In genomic region chr17:49272661-49273448, GRCm38 (mm10) we compare ENCODE assay signal across 19 mouse cellular contexts.
DNase-seq lines count a peak whose midpoint lies in the region; ATAC-seq lines count a peak whose summit lies in the region.
"Had no signal": no experiment of that assay in that cellular context is flagged by ENCODE, and none has a peak within 500 bp of the region (broad histone marks: within the 10 kb centered on the region; RNA-seq: fewer than 3 reads in every experiment).

No protein-coding gene starts in this region.

- DNase-seq in cerebellum, postnatal 10 days, result peak; percentile 73
- no peak for DNase-seq in cerebellum, adult 11 months
- no peak for DNase-seq in kidney, adult 11 months
- DNase-seq in adrenal gland, adult 8-10 months, result peak; percentile 14
- peak; percentile 26 for DNase-seq in embryonic facial prominence, embryonic 14.5 days (ENCODE audit: low spot score)
- DNase-seq in right cerebral cortex, postnatal 14 days, result no peak
- DNase-seq in right cerebral cortex, adult 18-20 months, result no peak
- DNase-seq: cerebellum, adult 8-10 months; embryo, embryonic 11 days; gastrocnemius, postnatal 14 days; thymus, postnatal 25 days had no signal

- H3K4me1 ChIP-seq in kidney, embryonic 15.5 days, result peaks cover 14% of the 10 kb centered on the region
- H3K4me1 ChIP-seq in embryonic facial prominence, embryonic 14.5 days (ENCODE audit: control insufficient read depth, insufficient read depth, low read length), result 0 out of 2 replicates have a peak, but pooled peaks cover 4% of the 10 kb centered on the region
- H3K4me1 ChIP-seq: hindbrain, embryonic 10.5 days; intestine, embryonic 15.5 days; neural tube, embryonic 13.5 days; stomach, embryonic 15.5 days had no signal

- H3K36me3 ChIP-seq in kidney, embryonic 15.5 days, result no peaks in the 10 kb centered on the region
- no peaks in the 10 kb centered on the region for H3K36me3 ChIP-seq in embryonic facial prominence, embryonic 14.5 days (ENCODE audit: control insufficient read depth, insufficient read depth, low read length)
- H3K36me3 ChIP-seq: heart, embryonic 13.5 days; hindbrain, embryonic 10.5 days; intestine, embryonic 15.5 days; neural tube, embryonic 13.5 days; stomach, embryonic 15.5 days had no signal

- H3K9me3 ChIP-seq in kidney, embryonic 15.5 days (replicated peaks), result no peaks in the 10 kb centered on the region
- H3K9me3 ChIP-seq in embryonic facial prominence, embryonic 14.5 days (ENCODE audit: control insufficient read depth, low read length), result no peaks in the 10 kb centered on the region
- H3K9me3 ChIP-seq: heart, embryonic 13.5 days; hindbrain, embryonic 10.5 days; intestine, embryonic 15.5 days; neural tube, embryonic 13.5 days; stomach, embryonic 15.5 days had no signal

- ATAC-seq in kidney, embryonic 15.5 days (replicated peaks; ENCODE audit: low FRiP score), result peak; percentile 76
- ATAC-seq in embryonic facial prominence, embryonic 14.5 days (ENCODE audit: low read depth), result no peak
- ATAC-seq: intestine, embryonic 15.5 days; lung, postnatal 0 days had no signal

- H3K4me2 ChIP-seq in kidney, embryonic 15.5 days, result no peak overlapping the region
- H3K4me2 ChIP-seq in embryonic facial prominence, embryonic 14.5 days (ENCODE audit: low read depth, low read length), result no peak overlapping the region
- H3K4me2 ChIP-seq: heart, embryonic 13.5 days; intestine, embryonic 15.5 days; neural tube, embryonic 13.5 days; stomach, embryonic 15.5 days had no signal

- WGBS in kidney, embryonic 15.5 days, result 55% methylated on average over 10 of the region's 11 CpGs
- WGBS in embryonic facial prominence, embryonic 14.5 days, result 67% methylated on average over 10 of the region's 11 CpGs

- no peaks in the 10 kb centered on the region for H3K27me3 ChIP-seq in kidney, embryonic 15.5 days
- no peaks in the 10 kb centered on the region for H3K27me3 ChIP-seq in embryonic facial prominence, embryonic 14.5 days (replicated peaks; ENCODE audit: control insufficient read depth, insufficient read depth, low read length)
- H3K27me3 ChIP-seq: heart, embryonic 13.5 days; intestine, embryonic 15.5 days; stomach, embryonic 15.5 days had no signal

- no peak overlapping the region for H3K4me3 ChIP-seq in kidney, embryonic 15.5 days (replicated peaks)
- H3K4me3 ChIP-seq in embryonic facial prominence, embryonic 14.5 days (ENCODE audit: low read depth, low read length), result no peak overlapping the region
- H3K4me3 ChIP-seq: heart, embryonic 13.5 days; hindbrain, embryonic 10.5 days; intestine, embryonic 15.5 days; layer of hippocampus, adult 2 months; neural tube, embryonic 13.5 days; stomach, embryonic 15.5 days had no signal

- H3K27ac ChIP-seq in kidney, embryonic 15.5 days, result peak overlapping the region; percentile 30; the same call in 1 of the 2 replicates
- no peak overlapping the region for H3K27ac ChIP-seq in embryonic facial prominence, embryonic 14.5 days (replicated peaks; ENCODE audit: low read depth, low read length)
- H3K27ac ChIP-seq: heart, embryonic 13.5 days; hindbrain, embryonic 10.5 days; intestine, embryonic 15.5 days; layer of hippocampus, adult 2 months; neural tube, embryonic 13.5 days; stomach, embryonic 15.5 days had no signal

- no peak overlapping the region for H3K9ac ChIP-seq in kidney, embryonic 15.5 days
- no peak overlapping the region for H3K9ac ChIP-seq in embryonic facial prominence, embryonic 14.5 days (ENCODE audit: low read depth, low read length)
- H3K9ac ChIP-seq: heart, embryonic 13.5 days; intestine, embryonic 15.5 days; neural tube, embryonic 13.5 days; stomach, embryonic 15.5 days had no signal

Comparison
In these comparisons a context has a peak if more than half of its experiments do, and no peak if none do; other contexts are left out.
1. DNase-seq: peak in cerebellum, postnatal 10 days (2 of 2), adrenal gland, adult 8-10 months (single experiment) and embryonic facial prominence, embryonic 14.5 days (single experiment); none in cerebellum, adult 11 months (single experiment), kidney, adult 11 months (single experiment), right cerebral cortex, postnatal 14 days (single experiment) and right cerebral cortex, adult 18-20 months (single experiment).